Mouse (Mus musculus) stomach, embryonic 16.5 days (tissue): ENCODE data around the gene Grb14. TPM values are rescaled to one million over a fixed set of nuclear protein-coding genes. Genes with fewer than 3 reads are reported as not detected.

Experiments
- ATAC-seq: fragments of 200-750 bp; cut with Nextera tagmentation; 2 replicates; pipeline ENCODE4 v1.8.0; 2017; ENCODE audit warnings: moderate number of reproducible peaks, moderate TSS enrichment; ENCODE audit not compliant: insufficient read depth, low FRiP score
- H3K27ac ChIP-seq: fragments of 300-500 bp; sonication (generic); 2 replicates; pipeline ENCODE4 v1.5.1; 2014; ENCODE audit warnings: low read length
- H3K27me3 ChIP-seq: fragments of 300-500 bp; sonication (generic); 2 replicates; pipeline ENCODE4 v1.6.1; 2014; ENCODE audit warnings: low read length, control low read depth, mixed read lengths; ENCODE audit not compliant: control insufficient read depth, insufficient read depth
- H3K36me3 ChIP-seq: fragments of 300-500 bp; sonication (generic); 2 replicates; pipeline ENCODE4 v1.6.1; 2014; ENCODE audit warnings: low read length; ENCODE audit not compliant: control insufficient read depth, insufficient read depth
- H3K4me1 ChIP-seq: fragments of 300-500 bp; sonication (generic); 2 replicates; pipeline ENCODE4 v1.6.1; 2014; ENCODE audit warnings: low read length, control low read depth, mixed read lengths; ENCODE audit not compliant: control insufficient read depth, insufficient read depth
- H3K4me2 ChIP-seq: fragments of 300-500 bp; sonication (generic); 2 replicates; pipeline ENCODE4 v1.6.1; 2014; ENCODE audit warnings: low read depth, low read length, mixed read lengths
- H3K4me3 ChIP-seq: fragments of 300-500 bp; sonication (generic); replicated peaks from 2 replicates; pipeline ENCODE4 v1.5.1; 2014; ENCODE audit warnings: mild to moderate bottlenecking, low read length
- H3K9ac ChIP-seq: fragments of 300-500 bp; sonication (generic); 2 replicates; pipeline ENCODE4 v1.6.1; 2014; ENCODE audit warnings: low read length
- H3K9me3 ChIP-seq: fragments of 300-500 bp; sonication (generic); replicated peaks from 2 replicates; pipeline ENCODE4 v1.6.1; 2016; ENCODE audit warnings: low read length, control low read depth; ENCODE audit not compliant: control insufficient read depth
- WGBS: fragments of 180-500 bp; shearing (Covaris S2); extraction: QIAGEN DNeasy Blood & Tissue Kit; methylation state at CpG from one replicate; pipeline ENCODE4 v1.1.7; 2014; 5-methylcytosine and 5-hydroxymethylcytosine counted together
- polyA plus RNA-seq: library from polyadenylated mRNA; unstranded; fragments of >200 nt; fragmentation: Nextera tagmentation; extraction: Ambion mirVana; gene quantifications from 2 replicates; pipeline ENCODE4 v1.2.1, GENCODE M21; 2015

The Grb14 gene
- polyA plus RNA-seq, 1 experiment from 2014 or later, result 18.0 TPM

GRCm38 (mm10) chr2:64947484-64947883 lies 77.3 kb downstream of the Grb14 start:
- H3K4me3 ChIP-seq, result no peak overlapping the region
- WGBS, result 76% methylated on average over 3 of the region's 3 CpGs

GRCm38 (mm10) chr2:64920879-64921278 lies 103.9 kb downstream of the Grb14 start:
- no peak overlapping the region for H3K27ac ChIP-seq
- 46% methylated on average over 5 of the region's 5 CpGs for WGBS
- no peak overlapping the region for H3K9ac ChIP-seq
- H3K36me3 ChIP-seq, result no peaks in the 10 kb centered on the region
- no peaks in the 10 kb centered on the region for H3K9me3 ChIP-seq
- H3K4me1 ChIP-seq, result no peaks in the 10 kb centered on the region
- H3K27me3 ChIP-seq, result no peaks in the 10 kb centered on the region
- no peak for ATAC-seq
- no peak overlapping the region for H3K4me2 ChIP-seq
- H3K4me3 ChIP-seq, result no peak overlapping the region

More at GRCm38 (mm10) chr2:64947484-64947883, 77.3 kb downstream of the Grb14 start:
- H3K9ac ChIP-seq, result no peak overlapping the region
- H3K36me3 ChIP-seq, result no peaks in the 10 kb centered on the region
- no peaks in the 10 kb centered on the region for H3K4me1 ChIP-seq
- no peak overlapping the region for H3K4me2 ChIP-seq
- no peak overlapping the region for H3K27ac ChIP-seq
- no peaks in the 10 kb centered on the region for H3K9me3 ChIP-seq
- no peaks in the 10 kb centered on the region for H3K27me3 ChIP-seq
- no peak for ATAC-seq

GRCm38 (mm10) chr2:64915448-64915847 lies 109.3 kb downstream of the Grb14 start:
- ATAC-seq, result no peak
- Histone ChIP-seq H3K9me3 (no peaks in the 10 kb centered on the region), H3K4me3 (no peak overlapping the region), H3K9ac (no peak overlapping the region), H3K4me2 (no peak overlapping the region), H3K27ac (no peak overlapping the region), H3K36me3 (no peaks in the 10 kb centered on the region), H3K27me3 (no peaks in the 10 kb centered on the region), H3K4me1 (no peaks in the 10 kb centered on the region)
- 52% methylated on average over 6 of the region's 6 CpGs for WGBS

GRCm38 (mm10) chr2:64904877-64905276 lies 119.9 kb downstream of the Grb14 start:
- WGBS, result 77% methylated on average over 5 of the region's 5 CpGs
- Histone ChIP-seq H3K4me3 (no peak overlapping the region), H3K36me3 (no peaks in the 10 kb centered on the region), H3K9me3 (no peaks in the 10 kb centered on the region), H3K9ac (no peak overlapping the region), H3K4me1 (no peaks in the 10 kb centered on the region), H3K27ac (no peak overlapping the region), H3K4me2 (no peak overlapping the region), H3K27me3 (no peaks in the 10 kb centered on the region)
- no peak for ATAC-seq

- no peaks in the 10 kb centered on the region for H3K9me3 ChIP-seq
- no peak overlapping the region for H3K27ac ChIP-seq
- H3K36me3 ChIP-seq, result no peaks in the 10 kb centered on the region
- WGBS, result 77% methylated on average over 5 of the region's 5 CpGs
- no peaks in the 10 kb centered on the region for H3K4me1 ChIP-seq
- no peak overlapping the region for H3K9ac ChIP-seq
- H3K4me3 ChIP-seq, result no peak overlapping the region
- no peak for ATAC-seq
- H3K4me2 ChIP-seq, result no peak overlapping the region
- no peaks in the 10 kb centered on the region for H3K27me3 ChIP-seq
These were observed 126.9 kb downstream of the Grb14 start for GRCm38 (mm10) chr2:64897844-64898243.

GRCm38 (mm10) chr2:64893233-64893632 lies 131.6 kb downstream of the Grb14 start:
- no peak for ATAC-seq
- Histone ChIP-seq H3K36me3 (no peaks in the 10 kb centered on the region), H3K4me2 (no peak overlapping the region), H3K9me3 (no peaks in the 10 kb centered on the region), H3K4me3 (no peak overlapping the region), H3K27ac (no peak overlapping the region), H3K4me1 (no peaks in the 10 kb centered on the region), H3K9ac (no peak overlapping the region), H3K27me3 (no peaks in the 10 kb centered on the region)
- 46% methylated on average over 7 of the region's 7 CpGs for WGBS

- no peak overlapping the region for H3K9ac ChIP-seq
- no peaks in the 10 kb centered on the region for H3K4me1 ChIP-seq
- no peak overlapping the region for H3K4me2 ChIP-seq
- no peaks in the 10 kb centered on the region for H3K9me3 ChIP-seq
- no peaks in the 10 kb centered on the region for H3K36me3 ChIP-seq
- H3K27ac ChIP-seq, result no peak overlapping the region
- H3K4me3 ChIP-seq, result no peak overlapping the region
- ATAC-seq, result no peak
- 42% methylated on average over 6 of the region's 6 CpGs for WGBS
- H3K27me3 ChIP-seq, result no peaks in the 10 kb centered on the region
These were observed 137.6 kb downstream of the Grb14 start for GRCm38 (mm10) chr2:64887098-64887757.

GRCm38 (mm10) chr2:64885696-64886095 lies 139.1 kb downstream of the Grb14 start:
- Histone ChIP-seq H3K4me3 (no peak overlapping the region), H3K27me3 (no peaks in the 10 kb centered on the region), H3K9ac (no peak overlapping the region), H3K27ac (no peak overlapping the region), H3K4me2 (no peak overlapping the region), H3K9me3 (no peaks in the 10 kb centered on the region), H3K4me1 (no peaks in the 10 kb centered on the region), H3K36me3 (no peaks in the 10 kb centered on the region)
- no peak for ATAC-seq
- 48% methylated on average over 5 of the region's 5 CpGs for WGBS

- no peak for ATAC-seq
- WGBS, result 21% methylated on average over 2 of the region's 2 CpGs
- no peaks in the 10 kb centered on the region for H3K36me3 ChIP-seq
- H3K4me3 ChIP-seq, result no peak overlapping the region
- H3K9ac ChIP-seq, result no peak overlapping the region
- H3K9me3 ChIP-seq, result no peaks in the 10 kb centered on the region
- no peak overlapping the region for H3K4me2 ChIP-seq
- H3K4me1 ChIP-seq, result no peaks in the 10 kb centered on the region
- H3K27me3 ChIP-seq, result no peaks in the 10 kb centered on the region
- no peak overlapping the region for H3K27ac ChIP-seq
These were observed 146.5 kb downstream of the Grb14 start for GRCm38 (mm10) chr2:64878275-64878674.
